Mouse (Mus musculus) heart, postnatal 0 days (tissue): ENCODE data around the gene Snph. TPM values are rescaled to one million over a fixed set of nuclear protein-coding genes. Genes with fewer than 3 reads are reported as not detected.

Source experiments
- ATAC-seq: fragments of 200-750 bp; cut with Nextera tagmentation; 2 replicates; pipeline ENCODE4 v1.8.0; 2017; ENCODE audit warnings: low read depth, moderate number of reproducible peaks, moderate library complexity; ENCODE audit not compliant: insufficient read depth
- DNase-seq: peaks from one replicate; pipeline ENCODE4 v3.0.0-alpha.2; 2016; ENCODE audit warnings: low spot score
- H3K27ac ChIP-seq: fragments of 300-500 bp; sonication (generic); 2 replicates; pipeline ENCODE4 v1.5.1; 2014; ENCODE audit warnings: low read depth, mild to moderate bottlenecking
- H3K27me3 ChIP-seq: fragments of 300-500 bp; sonication (generic); 2 replicates; pipeline ENCODE4 v1.6.1; 2014; ENCODE audit warnings: low read length, mixed read lengths; ENCODE audit not compliant: control insufficient read depth, insufficient read depth
- H3K36me3 ChIP-seq: fragments of 300-500 bp; sonication (generic); replicated peaks from 2 replicates; pipeline ENCODE4 v1.6.1; 2014; ENCODE audit warnings: low read length, mixed read lengths; ENCODE audit not compliant: control insufficient read depth, insufficient read depth
- H3K4me1 ChIP-seq: fragments of 300-500 bp; sonication (generic); 2 replicates; pipeline ENCODE4 v1.6.1; 2014; ENCODE audit warnings: antibody characterized with exemption; ENCODE audit not compliant: control insufficient read depth, insufficient read depth
- H3K4me2 ChIP-seq: fragments of 300-500 bp; sonication (generic); 2 replicates; pipeline ENCODE4 v1.6.1; 2014; ENCODE audit warnings: low read depth, mild to moderate bottlenecking, low read length, moderate library complexity
- H3K4me3 ChIP-seq: fragments of 300-500 bp; sonication (generic); 2 replicates; pipeline ENCODE4 v1.5.1; 2014; ENCODE audit warnings: low read depth, low read length
- H3K9ac ChIP-seq: fragments of 300-500 bp; sonication (generic); replicated peaks from 2 replicates; pipeline ENCODE4 v1.6.1; 2014; ENCODE audit warnings: low read depth, low read length, mixed read lengths
- H3K9me3 ChIP-seq: fragments of 300-500 bp; sonication (generic); replicated peaks from 2 replicates; pipeline ENCODE4 v1.6.1; 2016; ENCODE audit warnings: low read length; ENCODE audit not compliant: control insufficient read depth
- CTCF ChIP-seq: IDR thresholded peaks from 2 replicates; pipeline ENCODE4 v1.5.1; 2016; ENCODE audit warnings: antibody characterized with exemption, control low read depth, low read depth
- EP300 ChIP-seq: IDR thresholded peaks from 2 replicates; pipeline ENCODE4 v1.6.1; 2016; ENCODE audit warnings: antibody characterized with exemption, low read depth
- WGBS: fragments of 180-500 bp; shearing (Covaris S2); extraction: QIAGEN DNeasy Blood & Tissue Kit; methylation state at CpG from one replicate; pipeline ENCODE4 v1.1.7; 2014; 5-methylcytosine and 5-hydroxymethylcytosine counted together
- polyA plus RNA-seq: library from polyadenylated mRNA; unstranded; fragments of >200 nt; fragmentation: Nextera tagmentation; extraction: Ambion mirVana; gene quantifications from 2 replicates; pipeline ENCODE4 v1.2.1, GENCODE M21; 2015
- total RNA-seq: library from RNA; depleted of rRNA; stranded (reverse); fragments of >200 nt; gene quantifications from 2 replicates; pipeline ENCODE4 v1.2.3, GENCODE M21; 2014; ENCODE audit warnings: low replicate concordance; rRNA removed

The Snph gene
- total RNA-seq: 0.11 and 0.15 TPM in 2 replicates
- 0.05 TPM in 1 of 2 replicates, not detected in the other for polyA plus RNA-seq

DNA sequence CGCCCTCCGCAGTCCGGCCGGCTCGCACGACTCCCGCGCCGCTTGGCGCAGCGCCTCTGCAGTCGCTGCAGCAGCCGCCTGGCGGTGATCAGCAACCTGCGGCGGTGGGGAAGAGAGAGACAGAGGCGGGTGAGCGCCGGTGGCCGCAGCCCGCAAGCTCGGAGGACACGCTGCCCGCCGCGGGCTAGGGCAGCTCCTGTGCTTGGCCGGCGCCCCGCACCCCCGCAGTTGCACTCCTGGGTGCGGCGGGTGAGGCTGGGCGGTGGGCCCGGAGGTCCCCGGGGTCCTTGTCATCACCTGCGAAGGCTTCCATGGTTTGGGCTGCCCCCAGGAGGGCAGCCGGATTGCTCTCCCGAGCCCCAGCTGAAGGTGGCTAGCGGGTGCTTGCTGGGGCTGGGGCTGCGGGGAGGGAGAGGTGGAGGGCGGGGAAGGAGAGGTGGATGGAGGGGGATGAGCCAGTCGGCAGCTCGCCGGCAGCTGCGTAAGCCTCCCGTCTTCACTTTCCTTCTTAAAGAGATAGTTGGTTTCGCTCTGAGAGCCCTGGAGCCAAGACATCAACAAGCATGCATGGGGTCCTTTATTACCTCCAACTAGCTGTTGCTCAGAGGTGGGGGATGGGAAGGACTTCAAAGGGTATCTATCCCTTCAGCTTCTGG is at the start of gene Snph:
Gene Snph, minus strand, starts transcription at position 435 of the 656 bp plus-strand sequence.
- WGBS: 0% methylated on average over 37 of the region's 47 CpGs
- H3K27me3 ChIP-seq: peaks cover 39% of the 10 kb centered on the region
- peak within 1 kb of the TSS; percentile 90 for H3K4me2 ChIP-seq

DNA sequence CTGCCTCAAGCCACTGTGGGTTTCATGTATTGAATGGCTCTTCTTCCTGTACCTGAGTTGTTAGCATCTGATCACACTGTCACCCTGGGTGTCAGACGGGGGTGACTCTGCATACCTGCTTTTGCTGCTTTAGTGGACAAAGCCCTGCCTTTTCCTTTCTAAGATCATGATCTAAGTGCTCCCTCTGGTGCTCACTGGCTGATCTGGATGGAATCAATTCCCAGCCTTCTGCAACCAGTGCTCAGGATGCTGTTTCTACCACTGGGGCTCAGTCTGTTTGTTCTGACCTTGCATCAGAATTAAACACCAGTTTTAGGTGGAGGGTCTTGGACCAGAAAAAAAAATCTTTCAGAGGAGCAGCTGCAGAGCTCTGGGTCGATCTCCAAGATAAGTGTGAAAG is 43.8 kb upstream of the Snph start:
- H3K27me3 ChIP-seq: no peaks in the 10 kb centered on the region
- DNase-seq (no peak), ATAC-seq (no peak)
- H3K9me3 ChIP-seq: no peaks in the 10 kb centered on the region
- H3K36me3 ChIP-seq: no peaks in the 10 kb centered on the region
- H3K4me3 ChIP-seq: no peak overlapping the region
- TF ChIP-seq CTCF (no peak), EP300 (no peak)
- no peak overlapping the region for H3K9ac ChIP-seq
- no peak overlapping the region for H3K4me2 ChIP-seq
- H3K27ac ChIP-seq: no peak overlapping the region
- WGBS: 49% methylated on average over 2 of the region's 2 CpGs
- H3K4me1 ChIP-seq: no peaks in the 10 kb centered on the region

More for the DNA sequence above, at the start of gene Snph:
- TF ChIP-seq EP300: no peak
- TF ChIP-seq CTCF: peak; percentile 42
- Histone ChIP-seq H3K4me1 (no peaks in the 10 kb centered on the region), H3K36me3 (no peaks in the 10 kb centered on the region), H3K27ac (no peak within 1 kb of the TSS), H3K9ac (peak within 1 kb of the TSS; percentile 9), H3K4me3 (peak within 1 kb of the TSS; percentile 61), H3K9me3 (no peaks in the 10 kb centered on the region)
- DNase-seq: peak; percentile 49
- peak; percentile 66 for ATAC-seq

DNA sequence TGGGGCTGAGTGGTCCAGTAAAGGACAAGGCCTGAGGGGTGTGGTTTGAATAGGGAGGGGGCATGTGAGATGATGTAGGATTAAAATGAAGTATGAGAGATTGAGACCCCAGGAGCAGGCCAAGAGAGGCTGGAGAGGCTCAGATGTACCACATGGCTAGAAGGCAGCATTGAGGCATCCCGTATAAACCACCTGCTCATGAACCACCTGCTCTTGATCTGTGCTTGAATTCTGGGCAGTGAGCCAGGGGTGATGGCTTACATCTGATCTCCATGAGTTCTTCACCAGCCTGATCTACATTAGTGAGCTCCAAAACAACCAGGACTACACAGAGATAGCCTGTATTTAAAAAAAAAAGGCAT is 38.6 kb upstream of the Snph start:
- Histone ChIP-seq H3K4me1 (no peaks in the 10 kb centered on the region), H3K4me2 (no peak overlapping the region), H3K27ac (no peak overlapping the region), H3K27me3 (peaks cover 5% of the 10 kb centered on the region; the same call in 1 of the 2 replicates), H3K9ac (no peak overlapping the region), H3K4me3 (no peak overlapping the region), H3K36me3 (no peaks in the 10 kb centered on the region), H3K9me3 (no peaks in the 10 kb centered on the region)
- no peak for TF ChIP-seq EP300
- TF ChIP-seq CTCF: no peak
- ATAC-seq: 0 out of 2 replicates have a peak, but pooled peaks have one; percentile 4
- no peak for DNase-seq
- 53% methylated on average over 1 of the region's 1 CpGs for WGBS

DNA sequence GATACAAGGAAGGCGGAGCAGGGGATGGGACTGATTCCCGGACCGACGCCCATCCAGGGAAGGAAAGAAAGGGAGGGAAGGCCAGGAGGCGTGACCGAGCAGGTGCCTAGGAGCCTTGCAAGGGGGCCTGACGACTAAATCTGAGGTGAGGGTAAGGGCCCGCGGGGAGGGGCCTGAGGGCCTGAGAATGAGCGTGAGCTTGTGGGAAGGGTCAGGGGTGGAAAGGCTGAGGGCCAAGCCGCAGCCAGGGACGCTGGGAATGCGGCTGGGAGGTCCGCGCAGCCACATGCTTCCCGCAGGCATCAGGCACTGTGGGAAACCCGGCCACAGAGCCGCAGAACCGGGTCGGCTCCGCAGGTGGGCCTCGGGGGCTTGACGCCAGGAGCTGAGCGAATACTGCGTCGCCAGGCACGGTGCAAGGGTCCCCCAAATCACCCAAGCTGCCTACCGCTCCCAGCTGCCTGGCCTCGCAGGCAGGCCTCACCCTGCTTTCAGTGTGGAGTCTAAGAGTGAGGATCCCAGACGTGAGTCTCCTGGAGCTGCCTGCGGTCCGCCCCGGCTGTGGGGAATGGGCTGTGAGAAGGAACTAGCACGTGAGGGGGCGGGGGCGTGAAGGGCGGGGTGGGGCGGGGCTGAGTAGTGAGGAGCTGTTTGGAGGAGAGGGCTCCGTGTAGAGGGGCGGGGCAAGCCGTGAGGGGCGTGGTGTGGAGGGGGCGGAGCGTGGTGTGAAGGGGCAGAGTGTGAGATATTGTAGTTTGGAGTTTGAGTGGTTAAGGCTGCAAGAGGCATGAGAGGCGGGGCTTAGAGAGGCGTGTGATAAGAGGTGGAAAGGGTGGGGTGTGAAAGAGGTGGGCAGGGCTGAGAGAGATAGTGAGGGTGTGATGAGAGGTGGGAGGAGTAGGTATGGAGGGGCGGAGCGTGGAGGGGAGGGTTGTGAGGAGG is 37.9 kb upstream of the Snph start:
- DNase-seq (no peak), ATAC-seq (peak; percentile 36; the same call in 1 of the 2 replicates)
- Histone ChIP-seq H3K9ac (no peak overlapping the region), H3K27ac (no peak overlapping the region), H3K27me3 (peaks cover 5% of the 10 kb centered on the region; the same call in 1 of the 2 replicates), H3K36me3 (no peaks in the 10 kb centered on the region), H3K4me3 (no peak overlapping the region), H3K9me3 (no peaks in the 10 kb centered on the region), H3K4me2 (0 out of 2 replicates have a peak overlapping the region, but pooled peaks have one; percentile 4), H3K4me1 (no peaks in the 10 kb centered on the region)
- WGBS: 30% methylated on average over 48 of the region's 48 CpGs
- TF ChIP-seq CTCF: no peak
- TF ChIP-seq EP300: no peak

DNA sequence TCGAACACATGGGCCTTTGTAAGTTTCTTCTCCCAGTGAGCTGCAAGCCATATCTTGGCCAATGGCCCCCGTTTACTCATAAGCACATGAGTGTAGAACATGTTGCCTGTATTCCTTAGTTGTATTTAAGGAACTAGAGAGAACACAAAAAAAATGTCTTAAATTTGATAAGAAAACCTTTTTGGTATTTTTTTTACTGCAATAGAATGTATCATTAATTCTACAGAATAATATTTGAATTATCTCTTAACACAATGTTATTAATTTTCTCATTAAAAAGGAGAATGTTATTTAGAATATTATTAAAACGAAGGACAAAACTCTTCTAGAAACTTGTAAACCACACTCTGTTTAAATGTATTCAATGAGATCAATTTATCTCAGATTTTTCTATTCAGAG is 36.0 kb upstream of the Snph start, which contains the start of gene Rad21l:
Gene Rad21l, minus strand, starts transcription at position 101 of the 400 bp plus-strand sequence.
- no peak for ATAC-seq
- WGBS: 58% methylated on average over 3 of the region's 3 CpGs
- H3K27ac ChIP-seq: no peak within 1 kb of the TSS
- H3K4me1 ChIP-seq: no peaks in the 10 kb centered on the region
- no peak within 1 kb of the TSS for H3K4me3 ChIP-seq
- no peaks in the 10 kb centered on the region for H3K9me3 ChIP-seq
- TF ChIP-seq EP300: no peak
- no peak for TF ChIP-seq CTCF
- no peaks in the 10 kb centered on the region for H3K36me3 ChIP-seq
- no peak for DNase-seq
- no peak within 1 kb of the TSS for H3K4me2 ChIP-seq
- H3K27me3 ChIP-seq: peaks cover 5% of the 10 kb centered on the region; the same call in 1 of the 2 replicates
- no peak within 1 kb of the TSS for H3K9ac ChIP-seq
